Comparison of ENCODE assay signal across 9 mouse cellular contexts in genomic region chr9:118606148-118606816, GRCm38 (mm10). TPM values are rescaled to one million over a fixed set of nuclear protein-coding genes. Genes with fewer than 3 reads are reported as not detected.
DNase-seq lines count a peak whose midpoint lies in the region; ATAC-seq and TF ChIP-seq lines count a peak whose summit lies in the region.
"Had no signal": no experiment of that assay in that cellular context is flagged by ENCODE, and none has a peak within 500 bp of the region (broad histone marks: within the 10 kb centered on the region; RNA-seq: fewer than 3 reads in every experiment).

TSS of gene Itga9 (plus strand) at chr9:118606690.

- TF ChIP-seq POLR2A in testis, adult 2 months (IDR thresholded peaks at IDR 0.05; ENCODE audit: control insufficient read depth, low read depth, low read length), result no peak

- ATAC-seq in monocyte, adult 5-6 weeks (replicated peaks; ENCODE audit: insufficient number of reproducible peaks, low FRiP score, low TSS enrichment, poor library complexity, severe bottlenecking), result no peak
- peak; percentile 91 for ATAC-seq in forebrain, embryonic 12.5 days (ENCODE audit: low FRiP score)
- peak; percentile 84 for ATAC-seq in heart, embryonic 16.5 days (replicated peaks; ENCODE audit: extremely low read depth, insufficient read depth, low FRiP score)
- peak; percentile 78 for ATAC-seq in liver, postnatal 0 days
- ATAC-seq in neural tube, embryonic 14.5 days (ENCODE audit: low read depth), result peak; percentile 90

- H3K36me3 ChIP-seq in forebrain, embryonic 12.5 days (replicated peaks), result no peaks in the 10 kb centered on the region
- H3K36me3 ChIP-seq in heart, embryonic 16.5 days (ENCODE audit: control insufficient read depth, insufficient read depth), result no peaks in the 10 kb centered on the region
- H3K36me3 ChIP-seq in liver, postnatal 0 days (replicated peaks; ENCODE audit: insufficient read depth, low read length), result no peaks in the 10 kb centered on the region
- no peaks in the 10 kb centered on the region for H3K36me3 ChIP-seq in neural tube, embryonic 14.5 days (ENCODE audit: control insufficient read depth, insufficient read depth, low read length)
- no peaks in the 10 kb centered on the region for H3K36me3 ChIP-seq in testis, adult 2 months (ENCODE audit: control insufficient read depth, insufficient read depth, low read length)

- peak; percentile 16 to 39 for DNase-seq in monocyte, adult 2 months (ENCODE audit: low read depth in 1 of 2, low spot score in 2 of 2)
- peak; percentile 91 for DNase-seq in kidney, postnatal 14 days
- DNase-seq in liver, postnatal 0 days, result peak; percentile 81

- peak within 1 kb of the TSS; percentile 69 for H3K4me3 ChIP-seq in forebrain, embryonic 12.5 days (replicated peaks)
- peak within 1 kb of the TSS; percentile 73 for H3K4me3 ChIP-seq in heart, embryonic 16.5 days (ENCODE audit: low read length)
- H3K4me3 ChIP-seq in liver, postnatal 0 days (ENCODE audit: low read depth, low read length), result peak within 1 kb of the TSS; percentile 58
- H3K4me3 ChIP-seq in neural tube, embryonic 14.5 days (ENCODE audit: low read depth, low read length), result peak within 1 kb of the TSS; percentile 52
- peak within 1 kb of the TSS; percentile 81 for H3K4me3 ChIP-seq in testis, adult 2 months (ENCODE audit: control insufficient read depth, low read depth, low read length)

- TF ChIP-seq CTCF in liver, postnatal 0 days (IDR thresholded peaks at IDR 0.05; ENCODE audit: low read depth), result peak; percentile 70
- peak; percentile 85 for TF ChIP-seq CTCF in testis, adult 2 months (IDR thresholded peaks at IDR 0.05; ENCODE audit: control insufficient read depth, insufficient read depth, insufficient replicate concordance, low read depth, low read length)

- H3K4me1 ChIP-seq in forebrain, embryonic 12.5 days, result peaks cover 10% of the 10 kb centered on the region
- peaks cover 32% of the 10 kb centered on the region for H3K4me1 ChIP-seq in heart, embryonic 16.5 days (ENCODE audit: control insufficient read depth, insufficient read depth, low read length)
- H3K4me1 ChIP-seq in liver, postnatal 0 days (ENCODE audit: insufficient read depth), result no peaks in the 10 kb centered on the region
- peaks cover 9% of the 10 kb centered on the region; the same call in 1 of the 2 replicates for H3K4me1 ChIP-seq in neural tube, embryonic 14.5 days (ENCODE audit: control insufficient read depth, insufficient read depth, low read length)
- peaks cover 6% of the 10 kb centered on the region for H3K4me1 ChIP-seq in testis, adult 2 months (ENCODE audit: control insufficient read depth, insufficient read depth, low read length)

- no peaks in the 10 kb centered on the region for H3K9me3 ChIP-seq in forebrain, embryonic 12.5 days
- no peaks in the 10 kb centered on the region for H3K9me3 ChIP-seq in heart, embryonic 16.5 days (replicated peaks; ENCODE audit: control insufficient read depth, low read length)
- H3K9me3 ChIP-seq in liver, postnatal 0 days (ENCODE audit: low read length), result no peaks in the 10 kb centered on the region
- no peaks in the 10 kb centered on the region for H3K9me3 ChIP-seq in neural tube, embryonic 14.5 days (ENCODE audit: control insufficient read depth, low read length)

- peak within 1 kb of the TSS; percentile 80 for H3K9ac ChIP-seq in forebrain, embryonic 12.5 days
- peak within 1 kb of the TSS; percentile 88 for H3K9ac ChIP-seq in heart, embryonic 16.5 days (ENCODE audit: low read length)
- H3K9ac ChIP-seq in liver, postnatal 0 days (replicated peaks), result peak within 1 kb of the TSS; percentile 68
- peak within 1 kb of the TSS; percentile 62 for H3K9ac ChIP-seq in neural tube, embryonic 14.5 days (replicated peaks; ENCODE audit: low read depth, low read length)

- no peak within 1 kb of the TSS for H3K27ac ChIP-seq in forebrain, embryonic 12.5 days
- peak within 1 kb of the TSS; percentile 66 for H3K27ac ChIP-seq in heart, embryonic 16.5 days (ENCODE audit: low read length)
- peak within 1 kb of the TSS; percentile 44; the same call in 1 of the 2 replicates for H3K27ac ChIP-seq in liver, postnatal 0 days (ENCODE audit: low read depth)
- H3K27ac ChIP-seq in neural tube, embryonic 14.5 days (ENCODE audit: low read depth, low read length), result no peak within 1 kb of the TSS
- H3K27ac ChIP-seq in testis, adult 2 months (ENCODE audit: control insufficient read depth, insufficient read depth, low read depth, low read length), result no peak within 1 kb of the TSS; the same call in 1 of the 2 replicates

- 12% methylated on average over 40 of the region's 42 CpGs for WGBS in forebrain, embryonic 12.5 days
- 9% methylated on average over 42 of the region's 42 CpGs for WGBS in heart, embryonic 16.5 days
- WGBS in liver, postnatal 0 days (ENCODE audit: insufficient replicate concordance), result 11% methylated on average over 42 of the region's 42 CpGs
- 11% methylated on average over 41 of the region's 42 CpGs for WGBS in neural tube, embryonic 14.5 days

- peak within 1 kb of the TSS; percentile 96 for H3K4me2 ChIP-seq in forebrain, embryonic 12.5 days
- peak within 1 kb of the TSS; percentile 89 for H3K4me2 ChIP-seq in heart, embryonic 16.5 days (ENCODE audit: low read depth, low read length)
- peak within 1 kb of the TSS; percentile 84 for H3K4me2 ChIP-seq in liver, postnatal 0 days (ENCODE audit: low read depth, low read length)
- peak within 1 kb of the TSS; percentile 76 for H3K4me2 ChIP-seq in neural tube, embryonic 14.5 days (ENCODE audit: low read depth, low read length)

- H3K27me3 ChIP-seq in forebrain, embryonic 12.5 days, result peaks cover 67% of the 10 kb centered on the region
- H3K27me3 ChIP-seq in heart, embryonic 16.5 days (ENCODE audit: control insufficient read depth, insufficient read depth, low read length), result no peaks in the 10 kb centered on the region
- H3K27me3 ChIP-seq in liver, postnatal 0 days (ENCODE audit: insufficient read depth, low read length), result peaks cover 19% of the 10 kb centered on the region
- peaks cover 5% of the 10 kb centered on the region; the same call in 1 of the 2 replicates for H3K27me3 ChIP-seq in neural tube, embryonic 14.5 days (ENCODE audit: control insufficient read depth, insufficient read depth, low read length)
- H3K27me3 ChIP-seq in testis, adult 2 months (ENCODE audit: control insufficient read depth, insufficient read depth, low read length), result 0 out of 2 replicates have a peak, but pooled peaks cover 2% of the 10 kb centered on the region

- TF ChIP-seq EP300 in liver, postnatal 0 days (IDR thresholded peaks at IDR 0.05; ENCODE audit: low read depth), result no peak

RNA-seq across cellular contexts. Expression of gene Itga9, which starts in this region (rescaled TPM):
- 0.10 to 3.6 TPM in 2 of 3 replicates, not detected in the other for total RNA-seq in monocyte, adult 5-6 weeks (2017)
- 4.9 and 7.7 TPM in 2 replicates for polyA plus RNA-seq in forebrain, embryonic 12.5 days (2016; fragmentation: Nextera tagmentation; extraction: Ambion mirVana)
- 3.1 and 8.8 TPM in 2 replicates for polyA plus RNA-seq in heart, embryonic 16.5 days (2015; fragmentation: Nextera tagmentation; extraction: Ambion mirVana)
- polyA plus RNA-seq in liver, postnatal 0 days (2015; fragmentation: Nextera tagmentation; extraction: Ambion mirVana), result 3.8 and 4.8 TPM in 2 replicates
- polyA plus RNA-seq in neural tube, embryonic 14.5 days (2014; fragmentation: Nextera tagmentation; extraction: Ambion mirVana), result 1.7 and 3.1 TPM in 2 replicates
- polyA plus RNA-seq in testis, adult 2 months (2012; rRNA removed), result 6.0 and 6.2 TPM in 2 replicates
- total RNA-seq: CH12.LX had no signal

Comparison
In these comparisons a context has a peak if more than half of its experiments do, and no peak if none do; other contexts are left out.
1. DNase-seq: peak in every context shown above with its lines; median percentile 91 in kidney, postnatal 14 days; 81 in liver, postnatal 0 days; 28 in monocyte, adult 2 months.
2. H3K27ac ChIP-seq: peak in heart, embryonic 16.5 days (single experiment) and liver, postnatal 0 days (single experiment); none in forebrain, embryonic 12.5 days (single experiment), neural tube, embryonic 14.5 days (single experiment) and testis, adult 2 months (single experiment).
3. Peak in every context shown above with its lines, with median percentiles within 50 percentile points of each other: H3K4me2 ChIP-seq, H3K4me3 ChIP-seq and H3K9ac ChIP-seq.